Mouse (Mus musculus) myocyte (in vitro differentiated cells): ENCODE data around the gene Ablim1. TPM values are rescaled to one million over a fixed set of nuclear protein-coding genes. Genes with fewer than 3 reads are reported as not detected.

Experiments used
- H3K27me3 ChIP-seq: one replicate; pipeline ENCODE4 v1.6.1; 2011; ENCODE audit not compliant: control insufficient read depth, insufficient read depth, insufficient read length
- H3K36me3 ChIP-seq: one replicate; pipeline ENCODE4 v1.6.1; 2011; ENCODE audit not compliant: control insufficient read depth, insufficient read depth
- H3K4me2 ChIP-seq: one replicate; pipeline ENCODE4 v1.6.1; 2011; ENCODE audit warnings: low read depth, control low read depth
- H3K4me3 ChIP-seq: one replicate; pipeline ENCODE4 v1.5.1; 2011; ENCODE audit warnings: mild to moderate bottlenecking, control low read depth, moderate library complexity
- H3K79me2 ChIP-seq: one replicate; pipeline ENCODE4 v1.6.1; 2011; ENCODE audit not compliant: control insufficient read depth, insufficient read depth
- H3ac ChIP-seq: one replicate; pipeline ENCODE4 v1.6.1; 2011; ENCODE audit not compliant: control insufficient read depth, insufficient read length
- CEBPB ChIP-seq: IDR thresholded peaks from 2 replicates; pipeline ENCODE4 v1.6.1; 2011; ENCODE audit warnings: mild to moderate bottlenecking, moderate library complexity; ENCODE audit not compliant: poor library complexity, insufficient read depth, severe bottlenecking
- E2F4 ChIP-seq: IDR thresholded peaks from one replicate; pipeline ENCODE4 v1.6.1; 2011; ENCODE audit warnings: mild to moderate bottlenecking, control low read depth, moderate library complexity; ENCODE audit not compliant: insufficient read depth
- MAX ChIP-seq: IDR thresholded peaks from one replicate; pipeline ENCODE4 v1.6.1; 2011; ENCODE audit warnings: low read depth, mild to moderate bottlenecking, control low read depth
- MYOD1 ChIP-seq, 3 experiments: IDR thresholded peaks; one replicate each; pipeline ENCODE4 v1.6.1; 2011; ENCODE audit warnings: control low read depth in 2 of 3, low read depth in 2 of 3, mild to moderate bottlenecking in 2 of 3, moderate library complexity in 1 of 3; ENCODE audit not compliant: insufficient read length in 2 of 3, control insufficient read depth in 1 of 3
- MYOG ChIP-seq, 3 experiments: IDR thresholded peaks; one replicate each; pipeline ENCODE4 v1.6.1; 2011; ENCODE audit warnings: control low read depth in 2 of 3, low read depth in 2 of 3, mild to moderate bottlenecking in 2 of 3; ENCODE audit not compliant: insufficient read length in 2 of 3, control insufficient read depth in 1 of 3, insufficient read depth in 1 of 3
- POLR2A ChIP-seq: IDR thresholded peaks from one replicate; pipeline ENCODE4 v1.6.1; 2011; ENCODE audit warnings: low read depth, mild to moderate bottlenecking, control low read depth, moderate library complexity; ENCODE audit not compliant: insufficient read length
- POLR2AphosphoS2 ChIP-seq: IDR thresholded peaks from one replicate; pipeline ENCODE4 v1.6.1; 2011; ENCODE audit warnings: low read depth, control low read depth; ENCODE audit not compliant: insufficient read length
- REST ChIP-seq: IDR thresholded peaks from one replicate; pipeline ENCODE4 v1.6.1; 2011; ENCODE audit warnings: mild to moderate bottlenecking, control low read depth, moderate library complexity; ENCODE audit not compliant: insufficient read depth, insufficient read length
- SRF ChIP-seq: IDR thresholded peaks from one replicate; pipeline ENCODE4 v1.6.1; 2011; ENCODE audit warnings: low read depth; ENCODE audit not compliant: control insufficient read depth, insufficient read length
- TCF12 ChIP-seq: IDR thresholded peaks from one replicate; pipeline ENCODE4 v1.6.1; 2011; ENCODE audit warnings: mild to moderate bottlenecking, control low read depth; ENCODE audit not compliant: poor library complexity, insufficient read depth, severe bottlenecking
- TCF3 ChIP-seq: IDR thresholded peaks from one replicate; pipeline ENCODE4 v1.6.1; 2011; ENCODE audit warnings: low read depth, control low read depth; ENCODE audit not compliant: insufficient read length
- USF1 ChIP-seq: IDR thresholded peaks from one replicate; pipeline ENCODE4 v1.6.1; 2011; ENCODE audit warnings: low read depth, mild to moderate bottlenecking, control low read depth, moderate library complexity
- polyA plus RNA-seq: library from polyadenylated mRNA; unstranded; fragments of >200 nt; fragmentation: generic; extraction: Trizol; gene quantifications from one replicate; pipeline ENCODE4 v1.2.1, GENCODE M21; 2012; ENCODE audit warnings: missing spikeins

The Ablim1 gene
- polyA plus RNA-seq, 1 experiment: 29.9 TPM

DNA sequence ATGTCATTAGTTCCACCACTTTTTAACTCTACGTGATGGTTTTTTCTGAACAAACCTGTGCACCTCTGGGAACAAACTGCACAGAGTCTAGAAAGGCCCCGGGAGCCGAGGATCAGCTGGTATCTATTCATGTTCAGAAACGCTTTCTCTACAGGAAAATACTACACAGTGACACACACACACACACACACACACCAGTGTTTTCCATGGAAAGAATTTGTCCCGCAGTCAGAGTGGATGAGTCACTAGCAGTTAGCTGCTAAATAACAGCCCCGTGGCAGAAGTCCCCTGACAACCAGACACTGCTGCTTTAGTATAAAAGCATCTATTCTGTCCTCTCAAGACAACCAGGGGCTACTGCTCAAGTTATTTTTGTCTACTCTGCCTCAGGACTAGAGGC, 115.4 kb downstream of the Ablim1 start:
- peaks cover 4% of the 10 kb centered on the region for H3K79me2 ChIP-seq
- no peaks in the 10 kb centered on the region for H3K36me3 ChIP-seq
- no peaks in the 10 kb centered on the region for H3K27me3 ChIP-seq
- no peak overlapping the region for H3ac ChIP-seq
- peak overlapping the region; percentile 79 for H3K4me2 ChIP-seq
- TF ChIP-seq MYOD1 (IDR thresholded peaks at IDR 0.05; ENCODE audit: control insufficient read depth in 1 of 3, insufficient read length in 2 of 3, low read depth in 2 of 3) (peak in 1 of 3 experiments; percentile 1), TCF3 (no peak), REST (no peak), E2F4 (no peak), MAX (no peak)
- peak overlapping the region; percentile 29 for H3K4me3 ChIP-seq

DNA sequence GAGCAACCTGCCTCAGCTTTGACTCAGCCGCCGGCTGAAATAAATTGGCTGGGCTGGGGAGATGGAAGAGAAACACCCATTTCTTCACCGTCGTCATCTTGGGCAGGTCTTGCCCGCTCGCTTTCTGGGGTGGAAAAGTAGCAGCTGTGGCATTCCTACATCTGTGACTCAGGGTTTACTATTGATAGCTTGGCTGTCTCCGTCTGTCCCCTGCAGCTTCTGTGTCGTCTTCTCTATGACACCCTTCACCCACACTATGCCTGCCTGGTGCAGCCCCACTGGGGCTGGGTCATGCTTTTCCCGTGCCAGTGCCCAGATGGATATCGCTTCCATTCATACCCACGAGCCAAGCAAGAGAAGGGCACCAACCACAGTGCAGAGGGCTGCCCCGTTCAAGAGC, 116.2 kb downstream of the Ablim1 start:
- H3K27me3 ChIP-seq: no peaks in the 10 kb centered on the region
- H3K4me3 ChIP-seq: peak overlapping the region; percentile 29
- H3ac ChIP-seq: no peak overlapping the region
- H3K36me3 ChIP-seq: no peaks in the 10 kb centered on the region
- TF ChIP-seq MYOG (IDR thresholded peaks at IDR 0.05; ENCODE audit: control insufficient read depth in 1 of 3, insufficient read depth in 1 of 3, insufficient read length in 2 of 3, low read depth in 2 of 3): peak in 2 of 3 experiments; percentile 39 to 88
- no peak for TF ChIP-seq USF1
- TF ChIP-seq MAX: no peak
- peak; percentile 42 for TF ChIP-seq TCF12
- TF ChIP-seq POLR2A: peak; percentile 11
- 0 out of 2 replicates have a peak, but pooled peaks have one; percentile 22 for TF ChIP-seq CEBPB
- TF ChIP-seq MYOD1 (IDR thresholded peaks at IDR 0.05; ENCODE audit: control insufficient read depth in 1 of 3, insufficient read length in 2 of 3, low read depth in 2 of 3): peak in 2 of 3 experiments; percentile 54 to 78
- peak overlapping the region; percentile 79 for H3K4me2 ChIP-seq
- H3K79me2 ChIP-seq: peaks cover 4% of the 10 kb centered on the region

DNA sequence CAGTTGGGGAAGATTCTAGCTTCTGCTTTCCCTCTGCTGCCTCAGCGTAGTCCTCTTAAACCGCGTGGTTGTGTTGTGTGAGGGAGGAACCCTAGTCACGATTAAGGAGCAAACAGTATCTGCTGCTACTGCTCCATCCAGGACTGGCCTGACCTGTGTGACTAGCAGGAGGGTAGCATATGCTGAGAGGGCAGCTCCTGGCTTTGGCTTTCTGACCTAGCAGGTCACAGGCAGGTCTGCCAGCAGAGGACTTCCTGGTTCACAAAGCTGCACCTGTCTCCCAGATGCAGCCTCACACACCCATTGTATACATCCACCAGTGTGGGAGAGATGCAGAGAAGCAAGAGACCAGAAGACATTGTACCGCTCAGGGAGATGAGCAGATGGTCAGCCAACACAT, 116.7 kb downstream of the Ablim1 start:
- H3K4me3 ChIP-seq: peak overlapping the region; percentile 29

DNA sequence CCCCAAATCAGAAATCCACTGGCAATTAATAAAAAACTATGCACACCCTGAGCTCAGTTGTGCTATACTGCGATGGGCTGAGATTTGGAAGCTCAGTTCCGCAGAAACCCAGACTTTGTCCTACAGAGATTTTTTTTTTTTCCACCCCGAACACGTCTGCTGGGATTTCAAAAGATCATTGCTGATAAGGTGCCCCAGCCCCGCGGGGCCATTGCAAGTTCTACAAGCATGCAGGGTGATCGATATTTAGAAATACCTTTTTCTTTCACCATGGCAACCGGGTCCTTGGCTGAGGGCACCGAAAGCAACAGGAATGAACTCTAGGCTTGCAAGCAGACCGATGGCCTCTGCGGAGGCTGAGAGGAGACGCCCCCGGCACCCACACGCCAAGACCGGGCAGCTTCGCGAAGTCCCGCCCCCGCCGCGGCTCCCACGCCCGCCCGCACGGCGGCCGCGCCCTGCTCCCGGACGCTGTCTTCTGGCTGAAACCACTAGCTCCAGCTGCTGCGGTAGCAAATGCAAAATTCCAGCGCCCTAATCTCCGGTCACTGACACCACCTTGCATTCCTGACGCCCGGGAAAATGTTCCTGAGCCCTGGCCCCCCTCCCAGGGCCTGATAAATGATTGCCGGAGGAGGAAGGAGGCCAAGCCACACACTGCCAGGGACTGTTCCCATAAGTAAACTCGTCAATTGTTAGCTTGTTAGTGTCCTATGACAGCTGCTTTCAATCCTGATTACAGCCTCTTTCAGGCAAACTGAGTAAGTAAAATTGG, 117.5 kb downstream of the Ablim1 start:
- H3ac ChIP-seq: no peak overlapping the region
- H3K4me2 ChIP-seq: peak overlapping the region; percentile 79
- peak overlapping the region; percentile 29 for H3K4me3 ChIP-seq
- no peak for TF ChIP-seq REST
- TF ChIP-seq USF1: no peak
- peak in 2 of 3 experiments; percentile 82 to 98 for TF ChIP-seq MYOG (IDR thresholded peaks at IDR 0.05; ENCODE audit: control insufficient read depth in 1 of 3, insufficient read depth in 1 of 3, insufficient read length in 2 of 3, low read depth in 2 of 3)
- TF ChIP-seq SRF: no peak
- TF ChIP-seq TCF3: peak; percentile 74
- TF ChIP-seq CEBPB: no peak
- peak; percentile 91 for TF ChIP-seq TCF12
- peak in 2 of 3 experiments; percentile 71 to 87 for TF ChIP-seq MYOD1 (IDR thresholded peaks at IDR 0.05; ENCODE audit: control insufficient read depth in 1 of 3, insufficient read length in 2 of 3, low read depth in 2 of 3)
- no peak for TF ChIP-seq POLR2AphosphoS2
- TF ChIP-seq E2F4: no peak
- no peak for TF ChIP-seq MAX
- no peak for TF ChIP-seq POLR2A
- peaks cover 4% of the 10 kb centered on the region for H3K79me2 ChIP-seq
- no peaks in the 10 kb centered on the region for H3K36me3 ChIP-seq
- H3K27me3 ChIP-seq: no peaks in the 10 kb centered on the region

More for the DNA sequence above, 116.7 kb downstream of the Ablim1 start:
- Histone ChIP-seq H3K4me2 (peak overlapping the region; percentile 79), H3K27me3 (no peaks in the 10 kb centered on the region), H3K36me3 (no peaks in the 10 kb centered on the region), H3K79me2 (peaks cover 4% of the 10 kb centered on the region), H3ac (no peak overlapping the region)
- TF ChIP-seq POLR2AphosphoS2 (no peak), POLR2A (no peak), TCF12 (no peak), E2F4 (no peak), REST (no peak), TCF3 (no peak), USF1 (no peak), MAX (no peak), CEBPB (no peak), MYOG (IDR thresholded peaks at IDR 0.05; ENCODE audit: control insufficient read depth in 1 of 3, insufficient read depth in 1 of 3, insufficient read length in 2 of 3, low read depth in 2 of 3) (peak in 1 of 3 experiments; percentile 18), MYOD1 (IDR thresholded peaks at IDR 0.05; ENCODE audit: control insufficient read depth in 1 of 3, insufficient read length in 2 of 3, low read depth in 2 of 3) (peak in 1 of 3 experiments; percentile 47), SRF (no peak)
